Mouse (Mus musculus): ENCODE measurements around the gene Ksr2. TPM values are rescaled to one million over a fixed set of nuclear protein-coding genes. Genes with fewer than 3 reads are reported as not detected.

Ksr2 gene
- polyA plus RNA-seq, 1 experiment from 2014 or later: 0.81 TPM

DNA sequence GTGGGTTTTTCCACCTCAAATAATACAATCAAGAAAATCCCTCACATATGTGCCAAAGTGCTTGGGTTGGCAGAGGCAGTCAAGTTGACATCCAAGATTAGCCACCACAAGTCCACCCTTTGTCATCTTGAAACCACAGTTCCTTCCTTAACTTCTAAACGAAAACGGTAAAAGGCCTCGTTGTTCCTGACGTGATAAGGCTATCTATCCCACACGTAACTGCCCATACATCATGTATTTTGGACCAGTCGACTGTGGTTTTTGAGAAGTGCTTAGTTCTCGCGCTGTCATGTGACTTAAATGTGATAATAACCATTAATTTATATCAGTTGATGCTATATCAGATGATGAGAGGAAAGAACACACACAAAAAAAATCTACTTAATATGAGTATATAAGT lies 55.8 kb downstream of the Ksr2 start:
- H3K4me2 ChIP-seq (ENCODE audit: low read depth, low read length): no peak overlapping the region
- ATAC-seq (ENCODE audit: low read depth) (no peak), DNase-seq (ENCODE audit: low spot score) (no peak)
- no peaks in the 10 kb centered on the region for H3K4me1 ChIP-seq (ENCODE audit: control insufficient read depth, insufficient read depth, low read length)
- no peak overlapping the region for H3K27ac ChIP-seq (replicated peaks; ENCODE audit: low read depth, low read length)
- no peaks in the 10 kb centered on the region for H3K9me3 ChIP-seq (ENCODE audit: control insufficient read depth, low read length)
- H3K27me3 ChIP-seq (replicated peaks; ENCODE audit: control insufficient read depth, insufficient read depth, low read length): no peaks in the 10 kb centered on the region
- H3K36me3 ChIP-seq (ENCODE audit: control insufficient read depth, insufficient read depth, low read length): no peaks in the 10 kb centered on the region
- H3K4me3 ChIP-seq (ENCODE audit: low read depth, low read length): no peak overlapping the region
- WGBS: 88% methylated on average over 8 of the region's 8 CpGs
- H3K9ac ChIP-seq (ENCODE audit: low read depth, low read length): no peak overlapping the region

DNA sequence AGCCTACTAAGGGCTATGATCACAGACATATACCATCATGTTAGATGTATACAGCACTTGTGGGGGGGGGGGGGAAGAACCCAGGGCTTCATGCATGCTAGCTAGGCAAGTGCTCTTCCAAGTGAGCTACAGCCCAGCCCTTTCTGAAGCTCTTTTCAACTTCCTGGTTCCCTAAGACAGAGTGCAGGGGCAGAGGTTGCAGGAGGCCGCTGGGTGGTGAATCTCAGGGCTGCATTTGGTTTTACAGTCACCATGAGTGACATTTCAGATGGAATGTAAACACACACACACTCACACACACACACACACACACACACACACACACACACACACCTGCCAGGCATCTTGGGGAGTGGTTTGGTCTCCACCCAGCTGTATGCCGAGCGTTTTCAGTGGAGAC lies 67.4 kb downstream of the Ksr2 start:
- no peak overlapping the region for H3K4me2 ChIP-seq (ENCODE audit: low read depth, low read length)
- H3K4me1 ChIP-seq (ENCODE audit: control insufficient read depth, insufficient read depth, low read length): no peaks in the 10 kb centered on the region
- 58% methylated on average over 3 of the region's 3 CpGs for WGBS
- no peak overlapping the region for H3K27ac ChIP-seq (replicated peaks; ENCODE audit: low read depth, low read length)
- H3K9ac ChIP-seq (ENCODE audit: low read depth, low read length): no peak overlapping the region
- ATAC-seq (ENCODE audit: low read depth) (no peak), DNase-seq (ENCODE audit: low spot score) (no peak)
- no peaks in the 10 kb centered on the region for H3K27me3 ChIP-seq (replicated peaks; ENCODE audit: control insufficient read depth, insufficient read depth, low read length)
- no peaks in the 10 kb centered on the region for H3K36me3 ChIP-seq (ENCODE audit: control insufficient read depth, insufficient read depth, low read length)
- no peaks in the 10 kb centered on the region for H3K9me3 ChIP-seq (ENCODE audit: control insufficient read depth, low read length)
- no peak overlapping the region for H3K4me3 ChIP-seq (ENCODE audit: low read depth, low read length)

DNA sequence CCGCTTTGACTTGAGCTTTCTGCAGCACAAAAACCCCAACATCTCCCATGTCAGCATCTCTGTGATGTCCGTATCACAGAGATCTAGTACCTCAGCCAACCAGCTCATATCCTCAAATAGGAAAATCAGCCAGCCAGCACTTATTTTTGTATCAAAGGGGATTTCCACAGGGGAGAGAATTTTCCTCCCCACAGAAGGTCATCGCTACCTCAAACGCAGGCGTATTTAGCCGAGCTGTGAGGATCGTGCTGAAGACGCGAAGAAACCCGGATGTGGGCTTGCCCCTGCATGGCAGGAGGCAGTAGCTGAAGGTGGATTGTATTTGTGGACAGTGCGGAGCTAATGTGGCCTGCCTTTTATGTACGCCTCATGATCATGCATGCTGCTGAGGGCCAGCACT lies 67.8 kb downstream of the Ksr2 start:
- H3K4me1 ChIP-seq (ENCODE audit: control insufficient read depth, insufficient read depth, low read length): no peaks in the 10 kb centered on the region
- H3K9ac ChIP-seq (ENCODE audit: low read depth, low read length): no peak overlapping the region
- H3K9me3 ChIP-seq (ENCODE audit: control insufficient read depth, low read length): no peaks in the 10 kb centered on the region
- H3K4me2 ChIP-seq (ENCODE audit: low read depth, low read length): no peak overlapping the region
- no peak for ATAC-seq (ENCODE audit: low read depth)
- WGBS: 82% methylated on average over 12 of the region's 12 CpGs
- H3K4me3 ChIP-seq (ENCODE audit: low read depth, low read length): no peak overlapping the region
- no peaks in the 10 kb centered on the region for H3K27me3 ChIP-seq (replicated peaks; ENCODE audit: control insufficient read depth, insufficient read depth, low read length)
- no peak for DNase-seq (ENCODE audit: low spot score)
- no peaks in the 10 kb centered on the region for H3K36me3 ChIP-seq (ENCODE audit: control insufficient read depth, insufficient read depth, low read length)
- H3K27ac ChIP-seq (replicated peaks; ENCODE audit: low read depth, low read length): no peak overlapping the region

DNA sequence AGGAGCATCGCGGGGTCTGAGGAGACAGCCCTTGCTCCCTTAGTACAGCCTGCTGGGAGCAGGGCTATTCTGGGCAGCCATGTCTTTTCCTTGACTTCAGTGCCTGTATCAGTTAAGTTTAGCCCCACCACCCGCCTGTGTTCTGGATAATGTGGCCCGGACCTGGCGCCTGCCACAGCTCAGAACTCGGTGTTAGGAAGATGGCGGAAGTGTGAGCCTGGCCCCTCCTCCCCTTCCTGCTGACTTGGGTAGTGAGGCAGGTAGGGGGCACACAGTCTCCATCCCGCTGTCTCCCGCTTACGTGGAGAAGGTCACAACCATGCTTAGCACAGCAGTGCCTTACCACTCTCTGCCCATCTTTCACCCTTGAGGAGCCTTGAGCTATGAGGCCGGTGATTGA lies 68.2 kb downstream of the Ksr2 start:
- ATAC-seq (ENCODE audit: low read depth): no peak
- no peaks in the 10 kb centered on the region for H3K9me3 ChIP-seq (ENCODE audit: control insufficient read depth, low read length)

DNA sequence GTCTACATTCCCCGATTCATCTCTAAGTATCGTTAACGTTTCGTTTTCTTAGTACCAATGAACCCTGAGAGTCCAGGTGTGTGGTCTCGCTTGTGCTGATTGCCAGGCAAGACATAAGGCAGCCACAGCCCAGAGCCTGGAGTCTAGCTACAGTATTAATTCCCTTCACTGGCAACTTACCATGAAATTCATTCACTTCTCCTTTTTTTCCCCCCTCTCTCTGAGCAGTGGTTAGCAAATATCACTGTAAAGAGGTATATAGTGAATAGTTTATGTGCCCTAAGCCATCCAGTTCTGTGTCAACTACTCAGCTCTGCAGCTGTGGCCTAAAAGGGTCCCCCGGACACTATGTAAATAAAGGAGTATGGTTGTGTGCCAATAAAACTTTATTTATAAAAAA lies 71.6 kb downstream of the Ksr2 start:
- no peaks in the 10 kb centered on the region for H3K9me3 ChIP-seq (ENCODE audit: control insufficient read depth, low read length)
- no peak overlapping the region for H3K4me2 ChIP-seq (ENCODE audit: low read depth, low read length)
- H3K4me3 ChIP-seq (ENCODE audit: low read depth, low read length): no peak overlapping the region
- no peaks in the 10 kb centered on the region for H3K4me1 ChIP-seq (ENCODE audit: control insufficient read depth, insufficient read depth, low read length)
- no peak overlapping the region for H3K27ac ChIP-seq (replicated peaks; ENCODE audit: low read depth, low read length)
- 71% methylated on average over 6 of the region's 6 CpGs for WGBS
- ATAC-seq (ENCODE audit: low read depth) (no peak), DNase-seq (ENCODE audit: low spot score) (no peak)
- no peak overlapping the region for H3K9ac ChIP-seq (ENCODE audit: low read depth, low read length)
- H3K36me3 ChIP-seq (ENCODE audit: control insufficient read depth, insufficient read depth, low read length): no peaks in the 10 kb centered on the region
- H3K27me3 ChIP-seq (replicated peaks; ENCODE audit: control insufficient read depth, insufficient read depth, low read length): no peaks in the 10 kb centered on the region

More for the DNA sequence above, 68.2 kb downstream of the Ksr2 start:
- Histone ChIP-seq H3K36me3 (ENCODE audit: control insufficient read depth, insufficient read depth, low read length) (no peaks in the 10 kb centered on the region), H3K27ac (replicated peaks; ENCODE audit: low read depth, low read length) (no peak overlapping the region), H3K4me3 (ENCODE audit: low read depth, low read length) (no peak overlapping the region), H3K27me3 (replicated peaks; ENCODE audit: control insufficient read depth, insufficient read depth, low read length) (no peaks in the 10 kb centered on the region), H3K4me2 (ENCODE audit: low read depth, low read length) (no peak overlapping the region), H3K9ac (ENCODE audit: low read depth, low read length) (no peak overlapping the region), H3K4me1 (ENCODE audit: control insufficient read depth, insufficient read depth, low read length) (no peaks in the 10 kb centered on the region)
- DNase-seq (ENCODE audit: low spot score): no peak
- WGBS: 86% methylated on average over 11 of the region's 11 CpGs

DNA sequence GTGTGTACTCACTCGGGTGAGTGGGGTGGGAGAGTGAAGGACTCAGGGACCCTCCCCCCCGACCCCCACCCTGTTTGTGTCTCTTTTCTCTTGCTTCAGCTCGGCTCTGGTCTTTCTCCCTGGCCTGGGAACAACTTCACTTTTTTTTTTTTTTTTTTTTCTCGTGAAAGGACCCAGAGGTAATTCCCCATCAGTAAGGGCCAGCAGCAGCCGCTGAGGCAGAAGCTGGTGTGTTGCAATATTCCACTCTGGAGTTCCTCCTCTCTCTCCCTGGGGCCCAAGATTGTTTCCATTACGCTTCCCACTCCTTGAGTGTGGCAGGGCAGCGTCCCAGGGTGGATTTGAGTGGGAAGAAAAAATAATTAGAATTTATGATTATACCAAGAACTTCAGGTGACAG lies 72.3 kb downstream of the Ksr2 start:
- ATAC-seq (ENCODE audit: low read depth) (no peak), DNase-seq (ENCODE audit: low spot score) (no peak)
- Histone ChIP-seq H3K9ac (ENCODE audit: low read depth, low read length) (no peak overlapping the region), H3K9me3 (ENCODE audit: control insufficient read depth, low read length) (no peaks in the 10 kb centered on the region), H3K4me3 (ENCODE audit: low read depth, low read length) (no peak overlapping the region), H3K4me1 (ENCODE audit: control insufficient read depth, insufficient read depth, low read length) (no peaks in the 10 kb centered on the region), H3K27me3 (replicated peaks; ENCODE audit: control insufficient read depth, insufficient read depth, low read length) (no peaks in the 10 kb centered on the region), H3K36me3 (ENCODE audit: control insufficient read depth, insufficient read depth, low read length) (no peaks in the 10 kb centered on the region), H3K4me2 (ENCODE audit: low read depth, low read length) (no peak overlapping the region), H3K27ac (replicated peaks; ENCODE audit: low read depth, low read length) (no peak overlapping the region)
- WGBS: 57% methylated on average over 7 of the region's 7 CpGs

DNA sequence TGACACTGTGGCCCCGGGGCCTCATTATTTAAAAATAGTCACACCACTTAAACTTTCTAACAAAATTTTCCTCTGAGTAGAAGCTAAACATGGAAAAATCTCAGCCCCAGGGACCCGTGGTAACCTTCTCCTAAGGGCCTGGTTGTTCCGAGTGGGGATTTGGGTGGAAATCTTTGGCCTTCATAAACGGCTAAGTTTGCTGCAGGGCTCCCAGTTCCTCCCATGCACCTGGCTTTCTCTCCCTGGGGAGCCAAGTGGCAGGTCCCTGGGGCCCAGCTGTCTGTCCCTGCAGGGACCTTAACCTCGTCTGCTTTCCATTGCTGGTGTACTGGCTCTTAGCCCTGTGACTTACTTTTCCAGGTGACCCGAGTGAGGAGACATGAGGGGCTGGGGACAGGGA lies 74.4 kb downstream of the Ksr2 start:
- Histone ChIP-seq H3K36me3 (ENCODE audit: control insufficient read depth, insufficient read depth, low read length) (no peaks in the 10 kb centered on the region), H3K9me3 (ENCODE audit: control insufficient read depth, low read length) (no peaks in the 10 kb centered on the region), H3K4me2 (ENCODE audit: low read depth, low read length) (no peak overlapping the region), H3K4me3 (ENCODE audit: low read depth, low read length) (no peak overlapping the region), H3K27ac (replicated peaks; ENCODE audit: low read depth, low read length) (no peak overlapping the region), H3K9ac (ENCODE audit: low read depth, low read length) (no peak overlapping the region), H3K4me1 (ENCODE audit: control insufficient read depth, insufficient read depth, low read length) (peaks cover 5% of the 10 kb centered on the region), H3K27me3 (replicated peaks; ENCODE audit: control insufficient read depth, insufficient read depth, low read length) (no peaks in the 10 kb centered on the region)
- 82% methylated on average over 6 of the region's 6 CpGs for WGBS
- no peak for DNase-seq (ENCODE audit: low spot score)
- no peak for ATAC-seq (ENCODE audit: low read depth)

DNA sequence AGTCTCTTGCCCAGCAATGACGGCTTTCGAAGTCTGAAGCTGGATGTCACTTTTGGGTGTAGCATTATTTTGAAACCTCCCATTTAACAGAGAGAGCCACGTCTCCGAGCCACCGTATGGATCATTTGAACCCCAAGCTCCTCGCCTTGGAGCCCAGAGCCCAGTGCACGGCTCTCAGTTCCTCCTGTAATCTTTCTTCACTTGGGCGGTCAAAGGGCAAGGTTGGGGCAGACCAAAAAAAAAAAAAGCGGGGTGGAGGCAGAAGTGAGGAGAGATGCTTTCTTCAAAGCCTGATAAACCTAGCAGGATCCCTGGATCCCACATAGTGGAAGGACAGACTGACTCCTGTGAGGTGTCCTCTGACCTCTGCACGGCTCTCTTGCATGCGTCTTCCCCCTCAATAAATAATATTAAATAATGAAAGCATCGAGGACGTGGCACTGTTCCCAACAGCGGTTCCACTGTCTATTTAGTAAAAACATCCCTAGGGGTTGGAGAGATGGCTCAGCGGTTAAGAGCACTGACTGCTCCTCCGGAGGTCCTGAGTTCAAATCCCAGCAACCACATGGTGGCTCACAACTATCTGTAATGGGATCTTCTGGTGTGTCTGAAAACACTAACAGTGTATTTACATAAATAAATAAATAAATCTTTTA lies 75.0 kb downstream of the Ksr2 start:
- Histone ChIP-seq H3K9me3 (ENCODE audit: control insufficient read depth, low read length) (no peaks in the 10 kb centered on the region), H3K9ac (ENCODE audit: low read depth, low read length) (no peak overlapping the region), H3K27me3 (replicated peaks; ENCODE audit: control insufficient read depth, insufficient read depth, low read length) (no peaks in the 10 kb centered on the region), H3K36me3 (ENCODE audit: control insufficient read depth, insufficient read depth, low read length) (no peaks in the 10 kb centered on the region), H3K4me3 (ENCODE audit: low read depth, low read length) (no peak overlapping the region), H3K4me2 (ENCODE audit: low read depth, low read length) (no peak overlapping the region), H3K4me1 (ENCODE audit: control insufficient read depth, insufficient read depth, low read length) (peaks cover 10% of the 10 kb centered on the region), H3K27ac (replicated peaks; ENCODE audit: low read depth, low read length) (no peak overlapping the region)
- DNase-seq (ENCODE audit: low spot score) (no peak), ATAC-seq (ENCODE audit: low read depth) (no peak)
- 86% methylated on average over 16 of the region's 16 CpGs for WGBS

Measured in embryonic facial prominence, embryonic 14.5 days (tissue).